Mouse (Mus musculus) lung, embryonic 14.5 days (tissue): ENCODE measurements around the gene R3hdml. TPM values are rescaled to one million over a fixed set of nuclear protein-coding genes. Genes with fewer than 3 reads are reported as not detected.

Experiments used
- ATAC-seq: fragments of 200-750 bp; cut with Nextera tagmentation; 2 replicates; pipeline ENCODE4 v1.8.0; 2017; ENCODE audit warnings: mild to moderate bottlenecking, moderate TSS enrichment, moderate library complexity; ENCODE audit not compliant: insufficient read depth
- DNase-seq: peaks from one replicate; pipeline ENCODE4 v3.0.0-alpha.2; 2015
- H3K27ac ChIP-seq: fragments of 300-500 bp; sonication (generic); 2 replicates; pipeline ENCODE4 v1.5.1; 2014; ENCODE audit warnings: low read depth, mild to moderate bottlenecking, moderate library complexity
- H3K27me3 ChIP-seq: fragments of 300-500 bp; sonication (generic); 2 replicates; pipeline ENCODE4 v1.6.1; 2014; ENCODE audit warnings: low read length, control low read depth; ENCODE audit not compliant: insufficient read depth
- H3K36me3 ChIP-seq: fragments of 300-500 bp; sonication (generic); 2 replicates; pipeline ENCODE4 v1.6.1; 2014; ENCODE audit warnings: control low read depth; ENCODE audit not compliant: insufficient read depth
- H3K4me1 ChIP-seq: fragments of 300-500 bp; sonication (generic); 2 replicates; pipeline ENCODE4 v1.6.1; 2014; ENCODE audit warnings: antibody characterized with exemption, control low read depth; ENCODE audit not compliant: insufficient read depth
- H3K4me2 ChIP-seq: fragments of 300-500 bp; sonication (generic); 2 replicates; pipeline ENCODE4 v1.6.1; 2014; ENCODE audit warnings: mild to moderate bottlenecking
- H3K4me3 ChIP-seq: fragments of 300-500 bp; sonication (generic); 2 replicates; pipeline ENCODE4 v1.5.1; 2014; ENCODE audit warnings: low read depth, low read length
- H3K9ac ChIP-seq: fragments of 300-500 bp; sonication (generic); 2 replicates; pipeline ENCODE4 v1.6.1; 2014
- H3K9me3 ChIP-seq: fragments of 300-500 bp; sonication (generic); 2 replicates; pipeline ENCODE4 v1.6.1; 2016; ENCODE audit warnings: low read depth, low read length, control low read depth
- CTCF ChIP-seq: IDR thresholded peaks from 2 replicates; pipeline ENCODE4 v1.5.1; 2016; ENCODE audit warnings: antibody characterized with exemption, low read depth
- WGBS: fragments of 180-500 bp; shearing (Covaris S2); extraction: QIAGEN DNeasy Blood & Tissue Kit; methylation state at CpG from one replicate; pipeline ENCODE4 v1.1.7; 2014; 5-methylcytosine and 5-hydroxymethylcytosine counted together
- polyA plus RNA-seq: library from polyadenylated mRNA; unstranded; fragments of >200 nt; fragmentation: Nextera tagmentation; extraction: Ambion mirVana; gene quantifications from 2 replicates; pipeline ENCODE4 v1.2.1, GENCODE M21; 2014

R3hdml gene
- polyA plus RNA-seq, 1 experiment from 2014 or later = not detected

DNA sequence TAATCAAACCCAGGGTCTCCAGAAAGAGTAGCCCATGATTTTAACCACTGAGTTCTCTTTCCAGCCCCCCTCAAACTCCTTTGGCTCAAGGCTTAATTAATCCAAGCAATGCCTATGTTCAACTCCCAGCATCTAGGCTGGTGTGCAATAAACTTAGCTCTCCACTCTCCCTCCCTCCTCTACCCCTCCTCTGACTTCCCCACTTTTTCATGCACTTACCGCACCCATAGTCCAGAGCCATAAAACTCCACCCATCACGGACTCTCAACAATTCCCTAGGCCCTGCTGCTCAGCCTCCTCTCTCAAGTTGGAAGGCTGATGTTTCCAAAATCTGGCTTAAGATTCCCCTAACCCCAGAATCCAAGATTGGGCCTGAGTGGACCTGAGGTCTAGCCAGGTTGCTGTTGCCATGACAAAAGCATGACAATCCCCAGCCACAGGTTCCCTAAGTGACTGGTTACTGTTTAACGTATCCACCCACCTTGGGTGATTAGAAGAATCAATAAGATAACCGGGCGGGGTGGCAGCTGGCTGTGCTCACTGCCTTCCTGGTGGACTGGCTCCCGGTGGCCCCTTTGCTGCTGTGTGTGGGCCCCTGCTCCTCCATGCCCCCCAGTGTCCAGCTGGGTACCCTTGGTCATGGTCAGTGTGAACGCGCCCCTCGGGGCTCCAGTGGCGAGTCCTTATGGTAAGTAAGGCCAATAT, 14.3 kb downstream of the R3hdml start, which contains the start of gene Hnf4a:
Hnf4a (plus strand) TSS at position 509 of the 705 bp plus-strand sequence.
- Histone ChIP-seq H3K4me1 (no peaks in the 10 kb centered on the region), H3K9me3 (no peaks in the 10 kb centered on the region), H3K4me3 (no peak within 1 kb of the TSS), H3K4me2 (no peak within 1 kb of the TSS), H3K9ac (no peak within 1 kb of the TSS), H3K27ac (no peak within 1 kb of the TSS), H3K27me3 (no peaks in the 10 kb centered on the region), H3K36me3 (no peaks in the 10 kb centered on the region)
- no peak for TF ChIP-seq CTCF
- 58% methylated on average over 10 of the region's 10 CpGs for WGBS
- DNase-seq = no peak
- ATAC-seq = no peak

DNA sequence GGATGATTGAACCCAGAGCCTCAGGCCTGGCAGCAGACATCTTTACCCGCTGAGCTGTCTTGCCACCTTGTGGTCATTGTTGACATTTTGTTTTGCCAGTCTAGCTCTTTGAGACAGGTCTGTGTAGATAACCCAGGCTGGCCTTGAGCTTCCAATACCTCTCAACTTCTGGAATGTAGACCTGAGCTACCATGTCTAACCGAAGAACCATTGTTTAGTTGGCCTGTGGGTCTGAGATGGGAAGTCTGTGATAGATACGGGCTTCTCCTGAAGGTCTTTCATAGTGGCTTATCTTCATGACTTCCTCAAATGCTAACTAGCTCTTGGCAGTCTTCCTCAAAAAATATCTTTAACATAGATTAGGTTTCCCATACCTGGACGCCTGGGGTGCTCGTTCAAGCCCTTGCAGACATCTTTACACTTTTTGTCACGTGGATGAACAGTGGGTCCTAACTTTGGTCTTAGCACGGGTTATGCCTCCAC, 33.7 kb downstream of the R3hdml start:
- no peaks in the 10 kb centered on the region for H3K9me3 ChIP-seq
- ATAC-seq = no peak
- H3K27me3 ChIP-seq = no peaks in the 10 kb centered on the region
- H3K4me2 ChIP-seq = no peak overlapping the region
- DNase-seq = no peak
- 0 out of 2 replicates have a peak, but pooled peaks have one; percentile 20 for TF ChIP-seq CTCF
- no peaks in the 10 kb centered on the region for H3K4me1 ChIP-seq
- no peaks in the 10 kb centered on the region for H3K36me3 ChIP-seq
- H3K27ac ChIP-seq = no peak overlapping the region
- WGBS = 84% methylated on average over 7 of the region's 7 CpGs
- no peak overlapping the region for H3K9ac ChIP-seq
- no peak overlapping the region for H3K4me3 ChIP-seq

- no peak overlapping the region for H3K27ac ChIP-seq
- H3K4me1 ChIP-seq = no peaks in the 10 kb centered on the region
- TF ChIP-seq CTCF = no peak
- no peaks in the 10 kb centered on the region for H3K9me3 ChIP-seq
- H3K4me2 ChIP-seq = no peak overlapping the region
- ATAC-seq = no peak
- no peaks in the 10 kb centered on the region for H3K27me3 ChIP-seq
- DNase-seq = no peak
- H3K4me3 ChIP-seq = no peak overlapping the region
- WGBS = 80% methylated on average over 2 of the region's 2 CpGs
- H3K36me3 ChIP-seq = no peaks in the 10 kb centered on the region
- no peak overlapping the region for H3K9ac ChIP-seq
These were observed 35.4 kb downstream of the R3hdml start for GRCm38 (mm10) chr2:163527497-163527896.

- no peaks in the 10 kb centered on the region for H3K9me3 ChIP-seq
- no peak overlapping the region for H3K4me3 ChIP-seq
- TF ChIP-seq CTCF = no peak
- 43% methylated on average over 8 of the region's 8 CpGs for WGBS
- DNase-seq (no peak), ATAC-seq (no peak)
- H3K36me3 ChIP-seq = no peaks in the 10 kb centered on the region
- H3K27ac ChIP-seq = no peak overlapping the region
- no peak overlapping the region for H3K9ac ChIP-seq
- no peaks in the 10 kb centered on the region for H3K4me1 ChIP-seq
- no peak overlapping the region for H3K4me2 ChIP-seq
- no peaks in the 10 kb centered on the region for H3K27me3 ChIP-seq
These were observed 38.3 kb downstream of the R3hdml start for GRCm38 (mm10) chr2:163530418-163530817.

- no peaks in the 10 kb centered on the region for H3K4me1 ChIP-seq
- ATAC-seq (no peak), DNase-seq (peak; percentile 89)
- no peak overlapping the region for H3K4me3 ChIP-seq
- H3K27ac ChIP-seq = no peak overlapping the region
- no peaks in the 10 kb centered on the region for H3K36me3 ChIP-seq
- H3K9ac ChIP-seq = no peak overlapping the region
- no peaks in the 10 kb centered on the region for H3K9me3 ChIP-seq
- no peaks in the 10 kb centered on the region for H3K27me3 ChIP-seq
- no peak overlapping the region for H3K4me2 ChIP-seq
- 10% methylated on average over 9 of the region's 9 CpGs for WGBS
- TF ChIP-seq CTCF = peak; percentile 92
These were observed 39.8 kb downstream of the R3hdml start for GRCm38 (mm10) chr2:163531917-163532316.

DNA sequence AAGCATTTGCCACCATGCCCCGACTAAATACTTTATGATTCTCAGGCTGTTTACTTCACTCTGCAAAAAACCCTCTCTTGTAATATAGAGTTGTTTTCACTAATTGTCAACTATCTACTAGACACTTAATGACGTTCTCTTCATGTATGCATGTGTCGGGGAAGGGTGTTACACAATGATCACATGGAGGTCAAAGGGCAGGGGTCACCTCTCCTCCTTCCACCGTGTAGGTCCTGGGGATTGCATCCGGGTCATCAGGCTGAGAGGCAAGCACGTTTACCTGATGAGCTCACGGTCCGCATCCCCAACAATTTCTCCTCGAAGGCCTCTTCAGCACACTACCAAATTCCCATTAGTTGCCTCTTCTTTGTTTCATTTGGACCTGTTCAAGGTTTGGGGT, 41.1 kb downstream of the R3hdml start:
- H3K9me3 ChIP-seq = no peaks in the 10 kb centered on the region
- no peaks in the 10 kb centered on the region for H3K4me1 ChIP-seq
- ATAC-seq (no peak), DNase-seq (no peak)
- 77% methylated on average over 9 of the region's 9 CpGs for WGBS
- no peak overlapping the region for H3K4me3 ChIP-seq
- H3K27ac ChIP-seq = no peak overlapping the region
- TF ChIP-seq CTCF = no peak
- no peak overlapping the region for H3K9ac ChIP-seq
- H3K36me3 ChIP-seq = no peaks in the 10 kb centered on the region
- no peak overlapping the region for H3K4me2 ChIP-seq
- no peaks in the 10 kb centered on the region for H3K27me3 ChIP-seq

DNA sequence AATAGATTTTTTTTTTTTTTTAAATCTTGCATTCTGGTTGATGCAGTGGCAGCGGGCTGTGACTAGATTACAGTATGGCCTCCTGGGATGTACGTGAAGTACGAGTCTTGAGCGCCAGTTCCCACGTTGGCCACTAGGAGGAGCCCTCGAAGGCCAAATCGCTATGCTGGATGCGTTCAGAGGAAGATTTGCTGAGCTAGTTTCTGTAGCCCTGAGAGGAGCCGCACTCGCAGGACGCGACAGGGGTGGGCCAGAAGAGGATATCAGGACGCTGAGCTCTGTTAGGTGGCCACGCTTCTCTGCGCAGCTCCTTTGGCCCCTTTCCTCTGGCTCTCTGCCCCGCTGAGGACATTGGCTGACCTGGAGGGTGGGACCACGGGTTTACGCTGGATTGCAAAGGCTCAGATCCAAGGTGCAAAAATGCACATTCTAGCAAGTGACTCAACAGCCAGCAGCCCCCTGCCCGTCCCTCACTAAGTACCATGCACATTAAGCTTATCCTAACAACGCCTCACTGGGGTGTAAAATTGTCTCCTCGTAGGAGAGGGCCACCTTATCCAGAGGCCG, 42.9 kb downstream of the R3hdml start:
- H3K27me3 ChIP-seq = no peaks in the 10 kb centered on the region
- peak overlapping the region; percentile 32; the same call in 1 of the 2 replicates for H3K9ac ChIP-seq
- H3K36me3 ChIP-seq = no peaks in the 10 kb centered on the region
- 6% methylated on average over 22 of the region's 22 CpGs for WGBS
- ATAC-seq = peak; percentile 77
- peak overlapping the region; percentile 19 for H3K4me3 ChIP-seq
- TF ChIP-seq CTCF = peak; percentile 97
- peak; percentile 97 for DNase-seq
- H3K9me3 ChIP-seq = no peaks in the 10 kb centered on the region
- no peak overlapping the region for H3K27ac ChIP-seq
- no peaks in the 10 kb centered on the region for H3K4me1 ChIP-seq
- H3K4me2 ChIP-seq = peak overlapping the region; percentile 63
